Mouse (Mus musculus): ENCODE measurements around the gene Gm10318. TPM values are rescaled to one million over a fixed set of nuclear protein-coding genes. Genes with fewer than 3 reads are reported as not detected.

Gene Gm10318
- polyA plus RNA-seq, 1 experiment = not detected

GRCm38 (mm10) chr10:77890987-77891565 is 38.4 kb downstream of the Gm10318 start:
- TF ChIP-seq POLR2A (IDR thresholded peaks at IDR 0.05; ENCODE audit: control insufficient read depth, low read depth, low read length) = no peak
- no peak for TF ChIP-seq CTCF (IDR thresholded peaks at IDR 0.05; ENCODE audit: control insufficient read depth, insufficient read depth, insufficient replicate concordance, low read depth, low read length)
- Histone ChIP-seq H3K27ac (ENCODE audit: control insufficient read depth, insufficient read depth, low read depth, low read length) (no peak overlapping the region), H3K27me3 (ENCODE audit: control insufficient read depth, insufficient read depth, low read length) (no peaks in the 10 kb centered on the region), H3K36me3 (ENCODE audit: control insufficient read depth, insufficient read depth, low read length) (no peaks in the 10 kb centered on the region), H3K4me3 (ENCODE audit: control insufficient read depth, low read depth, low read length) (peak overlapping the region; percentile 71), H3K4me1 (ENCODE audit: control insufficient read depth, insufficient read depth, low read length) (no peaks in the 10 kb centered on the region)

- no peak for TF ChIP-seq CTCF (IDR thresholded peaks at IDR 0.05; ENCODE audit: control insufficient read depth, insufficient read depth, insufficient replicate concordance, low read depth, low read length)
- no peak for TF ChIP-seq POLR2A (IDR thresholded peaks at IDR 0.05; ENCODE audit: control insufficient read depth, low read depth, low read length)
- H3K36me3 ChIP-seq (ENCODE audit: control insufficient read depth, insufficient read depth, low read length) = no peaks in the 10 kb centered on the region
- no peaks in the 10 kb centered on the region for H3K27me3 ChIP-seq (ENCODE audit: control insufficient read depth, insufficient read depth, low read length)
- H3K27ac ChIP-seq (ENCODE audit: control insufficient read depth, insufficient read depth, low read depth, low read length) = no peak overlapping the region
- no peaks in the 10 kb centered on the region for H3K4me1 ChIP-seq (ENCODE audit: control insufficient read depth, insufficient read depth, low read length)
- peak overlapping the region; percentile 77 for H3K4me3 ChIP-seq (ENCODE audit: control insufficient read depth, low read depth, low read length)
Observed at GRCm38 (mm10) chr10:77895562-77895961, 42.9 kb downstream of the Gm10318 start.

GRCm38 (mm10) chr10:77900126-77900525 is 47.5 kb downstream of the Gm10318 start:
- Histone ChIP-seq H3K27me3 (ENCODE audit: control insufficient read depth, insufficient read depth, low read length) (no peaks in the 10 kb centered on the region), H3K4me3 (ENCODE audit: control insufficient read depth, low read depth, low read length) (no peak overlapping the region), H3K27ac (ENCODE audit: control insufficient read depth, insufficient read depth, low read depth, low read length) (no peak overlapping the region), H3K36me3 (ENCODE audit: control insufficient read depth, insufficient read depth, low read length) (no peaks in the 10 kb centered on the region), H3K4me1 (ENCODE audit: control insufficient read depth, insufficient read depth, low read length) (peaks cover 11% of the 10 kb centered on the region)
- TF ChIP-seq CTCF (IDR thresholded peaks at IDR 0.05; ENCODE audit: control insufficient read depth, insufficient read depth, insufficient replicate concordance, low read depth, low read length) (no peak), POLR2A (IDR thresholded peaks at IDR 0.05; ENCODE audit: control insufficient read depth, low read depth, low read length) (no peak)

GRCm38 (mm10) chr10:77900903-77901818 is 48.5 kb downstream of the Gm10318 start:
- Histone ChIP-seq H3K27ac (ENCODE audit: control insufficient read depth, insufficient read depth, low read depth, low read length) (no peak overlapping the region), H3K36me3 (ENCODE audit: control insufficient read depth, insufficient read depth, low read length) (no peaks in the 10 kb centered on the region), H3K4me1 (ENCODE audit: control insufficient read depth, insufficient read depth, low read length) (peaks cover 11% of the 10 kb centered on the region), H3K27me3 (ENCODE audit: control insufficient read depth, insufficient read depth, low read length) (no peaks in the 10 kb centered on the region), H3K4me3 (ENCODE audit: control insufficient read depth, low read depth, low read length) (no peak overlapping the region)
- no peak for TF ChIP-seq CTCF (IDR thresholded peaks at IDR 0.05; ENCODE audit: control insufficient read depth, insufficient read depth, insufficient replicate concordance, low read depth, low read length)
- TF ChIP-seq POLR2A (IDR thresholded peaks at IDR 0.05; ENCODE audit: control insufficient read depth, low read depth, low read length) = no peak

- Histone ChIP-seq H3K36me3 (ENCODE audit: control insufficient read depth, insufficient read depth, low read length) (no peaks in the 10 kb centered on the region), H3K27me3 (ENCODE audit: control insufficient read depth, insufficient read depth, low read length) (no peaks in the 10 kb centered on the region), H3K4me3 (ENCODE audit: control insufficient read depth, low read depth, low read length) (peak overlapping the region; percentile 60), H3K27ac (ENCODE audit: control insufficient read depth, insufficient read depth, low read depth, low read length) (no peak overlapping the region), H3K4me1 (ENCODE audit: control insufficient read depth, insufficient read depth, low read length) (peaks cover 11% of the 10 kb centered on the region)
- TF ChIP-seq POLR2A (IDR thresholded peaks at IDR 0.05; ENCODE audit: control insufficient read depth, low read depth, low read length) = no peak
- TF ChIP-seq CTCF (IDR thresholded peaks at IDR 0.05; ENCODE audit: control insufficient read depth, insufficient read depth, insufficient replicate concordance, low read depth, low read length) = no peak
Observed at GRCm38 (mm10) chr10:77901871-77902210, 49.2 kb downstream of the Gm10318 start.

- Histone ChIP-seq H3K27me3 (ENCODE audit: control insufficient read depth, insufficient read depth, low read length) (no peaks in the 10 kb centered on the region), H3K4me1 (ENCODE audit: control insufficient read depth, insufficient read depth, low read length) (peaks cover 11% of the 10 kb centered on the region), H3K27ac (ENCODE audit: control insufficient read depth, insufficient read depth, low read depth, low read length) (no peak within 1 kb of the TSS), H3K4me3 (ENCODE audit: control insufficient read depth, low read depth, low read length) (peak within 1 kb of the TSS; percentile 60), H3K36me3 (ENCODE audit: control insufficient read depth, insufficient read depth, low read length) (no peaks in the 10 kb centered on the region)
- TF ChIP-seq CTCF (IDR thresholded peaks at IDR 0.05; ENCODE audit: control insufficient read depth, insufficient read depth, insufficient replicate concordance, low read depth, low read length) (no peak), POLR2A (IDR thresholded peaks at IDR 0.05; ENCODE audit: control insufficient read depth, low read depth, low read length) (no peak)
Observed at GRCm38 (mm10) chr10:77902211-77902893, 49.7 kb downstream of the Gm10318 start, which contains the start of gene Lrrc3. Gene Lrrc3 (minus strand): TSS chr10:77902536.
